Mouse (Mus musculus): ENCODE results near the gene Klf9. TPM values are rescaled to one million over a fixed set of nuclear protein-coding genes. Genes with fewer than 3 reads are reported as not detected.
"Not testable (repeated sequence)": the region's sequence is repeated elsewhere in the genome, so short reads cannot be mapped to it uniquely, and the experiment has no call there.

Gene Klf9
- polyA plus RNA-seq, 2 experiments: 2.1 TPM

- H3K4me2 ChIP-seq (replicated peaks; ENCODE audit: low read depth, low read length, severe bottlenecking): no peak overlapping the region
- H3K36me3 ChIP-seq (ENCODE audit: control insufficient read depth, insufficient read depth, low read length): no peaks in the 10 kb centered on the region
- no peak for TF ChIP-seq POLR2A (IDR thresholded peaks at IDR 0.05; ENCODE audit: borderline replicate concordance, extremely low read depth, insufficient read depth, insufficient read length)
- WGBS: 85% methylated on average over 3 of the region's 3 CpGs
- ATAC-seq (ENCODE audit: low FRiP score, low read depth) (no peak), DNase-seq (ENCODE audit: low spot score) (no peak)
- no peaks in the 10 kb centered on the region for H3K9me3 ChIP-seq (ENCODE audit: control insufficient read depth, low read length)
- no peak overlapping the region for H3K9ac ChIP-seq (ENCODE audit: low read depth, low read length, severe bottlenecking)
- H3K4me1 ChIP-seq (ENCODE audit: control insufficient read depth, insufficient read depth, low read length): peaks cover 15% of the 10 kb centered on the region
- no peak overlapping the region for H3K4me3 ChIP-seq (replicated peaks; ENCODE audit: low read length)
- peaks cover 9% of the 10 kb centered on the region; the same call in 1 of the 2 replicates for H3K27me3 ChIP-seq (ENCODE audit: control insufficient read depth, insufficient read depth, low read length)
- no peak overlapping the region for H3K27ac ChIP-seq (replicated peaks; ENCODE audit: low read depth, low read length)
These were observed 4.1 kb downstream of the Klf9 start for GRCm38 (mm10) chr19:23145146-23145545.

GRCm38 (mm10) chr19:23145575-23145974 lies 4.5 kb downstream of the Klf9 start:
- not testable (repeated sequence) for ATAC-seq (ENCODE audit: low FRiP score, low read depth); H3K27ac ChIP-seq (replicated peaks; ENCODE audit: low read depth, low read length); H3K9ac ChIP-seq (ENCODE audit: low read depth, low read length, severe bottlenecking); H3K4me2 ChIP-seq (replicated peaks; ENCODE audit: low read depth, low read length, severe bottlenecking); H3K9me3 ChIP-seq (ENCODE audit: control insufficient read depth, low read length); H3K36me3 ChIP-seq (ENCODE audit: control insufficient read depth, insufficient read depth, low read length); H3K27me3 ChIP-seq (ENCODE audit: control insufficient read depth, insufficient read depth, low read length); H3K4me3 ChIP-seq (replicated peaks; ENCODE audit: low read length); DNase-seq (ENCODE audit: low spot score)
- H3K4me1 ChIP-seq (ENCODE audit: control insufficient read depth, insufficient read depth, low read length): peaks cover 15% of the 10 kb centered on the region
- 80% methylated on average over 7 of the region's 7 CpGs for WGBS

- Histone ChIP-seq H3K9me3 (ENCODE audit: control insufficient read depth, low read length) (no peaks in the 10 kb centered on the region), H3K4me3 (replicated peaks; ENCODE audit: low read length) (no peak overlapping the region), H3K4me2 (replicated peaks; ENCODE audit: low read depth, low read length, severe bottlenecking) (no peak overlapping the region), H3K36me3 (ENCODE audit: control insufficient read depth, insufficient read depth, low read length) (no peaks in the 10 kb centered on the region), H3K9ac (ENCODE audit: low read depth, low read length, severe bottlenecking) (no peak overlapping the region), H3K27me3 (ENCODE audit: control insufficient read depth, insufficient read depth, low read length) (peaks cover 9% of the 10 kb centered on the region; the same call in 1 of the 2 replicates), H3K4me1 (ENCODE audit: control insufficient read depth, insufficient read depth, low read length) (peaks cover 16% of the 10 kb centered on the region), H3K27ac (replicated peaks; ENCODE audit: low read depth, low read length) (no peak overlapping the region)
- no peak for ATAC-seq (ENCODE audit: low FRiP score, low read depth)
- no peak for TF ChIP-seq POLR2A (IDR thresholded peaks at IDR 0.05; ENCODE audit: borderline replicate concordance, extremely low read depth, insufficient read depth, insufficient read length)
- 63% methylated on average over 12 of the region's 12 CpGs for WGBS
- no peak for DNase-seq (ENCODE audit: low spot score)
These were observed 5.4 kb downstream of the Klf9 start for GRCm38 (mm10) chr19:23146409-23146861.

- ATAC-seq (ENCODE audit: low FRiP score, low read depth) (no peak), DNase-seq (ENCODE audit: low spot score) (no peak)
- Histone ChIP-seq H3K4me1 (ENCODE audit: control insufficient read depth, insufficient read depth, low read length) (peaks cover 19% of the 10 kb centered on the region), H3K9me3 (ENCODE audit: control insufficient read depth, low read length) (no peaks in the 10 kb centered on the region), H3K9ac (ENCODE audit: low read depth, low read length, severe bottlenecking) (no peak overlapping the region), H3K27me3 (ENCODE audit: control insufficient read depth, insufficient read depth, low read length) (peaks cover 9% of the 10 kb centered on the region; the same call in 1 of the 2 replicates), H3K27ac (replicated peaks; ENCODE audit: low read depth, low read length) (no peak overlapping the region), H3K4me3 (replicated peaks; ENCODE audit: low read length) (no peak overlapping the region), H3K36me3 (ENCODE audit: control insufficient read depth, insufficient read depth, low read length) (no peaks in the 10 kb centered on the region), H3K4me2 (replicated peaks; ENCODE audit: low read depth, low read length, severe bottlenecking) (no peak overlapping the region)
- 74% methylated on average over 15 of the region's 15 CpGs for WGBS
- no peak for TF ChIP-seq POLR2A (IDR thresholded peaks at IDR 0.05; ENCODE audit: borderline replicate concordance, extremely low read depth, insufficient read depth, insufficient read length)
These were observed 6.3 kb downstream of the Klf9 start for GRCm38 (mm10) chr19:23147026-23147966.

GRCm38 (mm10) chr19:23149465-23150410 lies 8.7 kb downstream of the Klf9 start:
- Histone ChIP-seq H3K27me3 (ENCODE audit: control insufficient read depth, insufficient read depth, low read length) (no peaks in the 10 kb centered on the region), H3K9me3 (ENCODE audit: control insufficient read depth, low read length) (no peaks in the 10 kb centered on the region), H3K9ac (ENCODE audit: low read depth, low read length, severe bottlenecking) (no peak overlapping the region), H3K4me1 (ENCODE audit: control insufficient read depth, insufficient read depth, low read length) (peaks cover 9% of the 10 kb centered on the region), H3K4me2 (replicated peaks; ENCODE audit: low read depth, low read length, severe bottlenecking) (no peak overlapping the region), H3K4me3 (replicated peaks; ENCODE audit: low read length) (no peak overlapping the region), H3K36me3 (ENCODE audit: control insufficient read depth, insufficient read depth, low read length) (no peaks in the 10 kb centered on the region), H3K27ac (replicated peaks; ENCODE audit: low read depth, low read length) (no peak overlapping the region)
- no peak for DNase-seq (ENCODE audit: low spot score)
- 68% methylated on average over 7 of the region's 7 CpGs for WGBS
- no peak for ATAC-seq (ENCODE audit: low FRiP score, low read depth)
- TF ChIP-seq POLR2A (IDR thresholded peaks at IDR 0.05; ENCODE audit: borderline replicate concordance, extremely low read depth, insufficient read depth, insufficient read length): no peak

Data from limb, embryonic 14.5 days (tissue).